Mouse (Mus musculus): ENCODE data around the gene 9330182L06Rik.

Gene 9330182L06Rik

DNA sequence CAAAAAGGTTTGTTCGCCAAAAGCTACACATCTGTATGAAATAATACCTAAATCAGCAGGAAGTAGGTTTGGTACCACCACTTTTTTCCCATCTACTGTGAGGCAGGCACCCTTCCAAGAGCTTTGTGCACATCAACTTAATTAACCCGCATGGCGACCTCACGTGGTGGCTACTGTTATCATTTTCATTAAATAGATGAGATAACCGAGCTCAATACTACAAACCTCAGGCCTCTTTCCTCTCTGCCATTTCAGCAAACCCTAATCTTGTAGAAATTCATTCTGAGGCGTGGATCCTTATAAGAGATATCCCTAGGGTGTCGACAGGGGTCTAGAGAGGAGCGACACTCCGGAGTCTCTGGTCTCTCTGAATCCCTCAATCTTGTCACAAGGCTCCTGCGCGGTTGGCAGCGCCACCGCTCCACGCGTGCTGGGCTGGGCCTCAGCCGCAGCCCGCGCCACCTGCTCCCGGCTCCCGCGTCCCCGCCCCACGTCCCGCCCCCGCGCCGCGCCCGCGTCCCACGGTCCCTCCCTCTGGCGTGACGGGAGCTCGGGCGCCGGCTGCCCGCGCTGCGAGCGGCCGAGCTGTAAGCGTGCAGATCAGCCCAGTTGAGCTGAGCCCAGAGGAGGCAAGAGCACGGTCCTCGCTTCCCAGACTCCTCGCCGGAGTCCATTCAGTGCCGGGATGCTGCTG, at the start of gene 9330182L06Rik:
TSS of gene 9330182L06Rik (plus strand) at position 533 of the 694 bp plus-strand sequence.
- peak; percentile 89 to 91 for DNase-seq

DNA sequence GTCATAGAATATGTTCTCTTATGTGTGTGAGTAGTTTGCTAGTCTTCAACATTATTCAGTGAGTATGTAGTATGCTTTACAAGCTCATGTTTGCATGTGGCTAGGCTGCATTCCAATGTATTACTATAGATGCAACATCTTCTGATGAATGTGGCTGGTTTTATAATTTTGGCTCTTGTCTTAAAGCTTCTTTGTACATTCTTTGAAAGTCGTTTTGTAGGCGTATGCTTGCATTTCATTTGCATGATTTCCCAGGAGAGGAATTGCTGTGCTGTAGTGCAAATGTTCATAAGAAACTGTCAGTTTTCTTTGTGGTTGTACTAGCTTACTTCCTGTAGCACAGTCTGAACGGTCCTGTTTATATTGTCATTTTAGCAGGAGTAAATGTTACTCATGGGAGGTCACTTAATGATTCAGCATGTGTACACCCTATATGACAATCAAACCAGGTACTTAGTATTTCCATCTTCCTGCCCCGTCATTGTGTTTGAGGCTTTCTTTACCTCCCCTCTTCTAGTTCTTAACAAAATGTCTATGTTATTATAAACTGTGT, 38.4 kb upstream of the 9330182L06Rik start:
- no peak for DNase-seq

DNA sequence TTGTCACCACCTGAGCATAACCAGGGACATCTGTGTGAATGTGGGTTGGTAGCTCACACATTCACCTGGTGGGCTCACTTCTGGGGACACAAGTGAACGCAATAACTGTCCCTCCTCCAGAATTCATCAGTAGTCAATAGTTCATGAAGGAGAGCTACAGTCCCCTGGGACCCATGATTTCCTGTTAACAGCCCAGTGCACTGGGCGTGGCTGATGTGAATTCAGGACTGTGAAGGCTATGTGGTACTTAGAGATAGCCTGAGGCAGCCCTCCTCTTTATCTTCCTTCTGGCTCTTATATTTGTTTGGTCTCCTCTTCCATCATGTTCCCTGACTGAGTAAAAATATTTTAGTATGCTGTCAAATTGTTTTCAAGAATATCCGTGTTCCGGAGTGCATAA, 1.6 kb upstream of the 9330182L06Rik start:
- DNase-seq: no peak

DNA sequence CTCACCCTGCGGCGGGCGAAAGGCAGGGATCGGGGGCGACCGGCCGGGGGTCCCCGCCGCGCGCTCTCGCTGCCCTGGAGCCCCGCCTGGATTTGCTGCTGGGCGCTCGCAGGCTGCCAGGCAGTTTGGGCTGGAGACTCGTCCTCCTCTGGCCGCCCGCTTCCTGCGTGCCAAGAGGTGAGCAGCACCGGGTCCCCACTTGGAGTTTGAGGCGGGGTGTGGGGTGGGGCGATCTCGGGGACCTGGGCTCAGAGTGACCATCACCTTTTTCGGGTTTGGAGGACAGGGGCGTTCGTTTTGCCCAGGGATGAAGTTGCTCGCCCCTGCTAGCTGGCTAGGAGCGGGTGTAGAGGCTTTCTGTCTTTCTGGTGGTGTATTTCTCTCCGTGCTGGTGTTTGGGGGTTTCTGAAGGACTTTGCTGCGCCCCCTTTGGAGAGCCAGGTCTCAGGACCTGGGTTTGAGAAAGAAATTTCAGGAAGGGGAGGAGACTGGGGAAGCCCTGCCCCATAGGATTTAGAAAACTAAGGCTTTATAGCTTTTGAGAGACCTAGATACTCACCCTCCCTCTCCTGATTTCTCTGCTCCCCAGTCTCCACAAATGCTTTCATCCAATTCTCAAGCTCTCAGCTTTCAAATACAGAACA, 484 bp downstream of the 9330182L06Rik start:
- no peak for DNase-seq

DNA sequence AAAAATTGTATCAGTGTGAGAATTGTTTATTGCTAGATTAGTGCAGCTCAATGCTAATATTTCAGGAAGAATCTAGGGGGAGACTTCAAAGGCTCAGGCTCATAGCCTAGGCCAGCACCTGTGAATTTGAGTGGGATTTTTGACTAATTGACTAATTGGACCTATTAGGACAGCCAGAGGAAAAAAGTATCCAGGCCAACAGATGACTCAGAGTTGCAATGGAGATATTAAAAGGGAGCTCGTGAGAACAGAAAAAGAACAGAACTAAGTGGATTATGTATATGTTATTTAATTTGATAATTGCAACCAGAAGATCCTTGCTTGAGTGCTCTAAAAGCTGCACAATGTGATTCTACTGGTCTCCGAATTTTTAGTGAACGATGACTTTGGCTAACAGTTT, 3.7 kb downstream of the 9330182L06Rik start:
- DNase-seq: no peak

DNA sequence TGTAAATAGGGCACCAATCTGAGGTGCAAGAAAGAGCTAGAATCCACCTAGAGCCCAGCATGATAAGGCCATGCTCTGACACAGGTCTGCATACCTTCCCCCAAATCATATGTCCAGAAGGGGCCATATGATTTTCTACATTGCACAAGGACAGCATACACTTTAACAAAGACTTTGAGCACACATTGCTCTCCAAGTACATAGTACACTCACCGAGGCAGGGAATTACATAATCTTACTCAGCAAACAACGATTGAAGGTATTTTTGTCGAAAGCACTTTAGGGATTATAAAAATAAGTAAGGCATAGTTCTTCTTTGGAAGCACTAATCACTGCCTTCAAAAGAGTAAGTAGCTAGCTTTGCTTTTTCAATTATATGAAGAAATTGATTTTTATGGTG, 7.1 kb downstream of the 9330182L06Rik start:
- DNase-seq: no peak

DNA sequence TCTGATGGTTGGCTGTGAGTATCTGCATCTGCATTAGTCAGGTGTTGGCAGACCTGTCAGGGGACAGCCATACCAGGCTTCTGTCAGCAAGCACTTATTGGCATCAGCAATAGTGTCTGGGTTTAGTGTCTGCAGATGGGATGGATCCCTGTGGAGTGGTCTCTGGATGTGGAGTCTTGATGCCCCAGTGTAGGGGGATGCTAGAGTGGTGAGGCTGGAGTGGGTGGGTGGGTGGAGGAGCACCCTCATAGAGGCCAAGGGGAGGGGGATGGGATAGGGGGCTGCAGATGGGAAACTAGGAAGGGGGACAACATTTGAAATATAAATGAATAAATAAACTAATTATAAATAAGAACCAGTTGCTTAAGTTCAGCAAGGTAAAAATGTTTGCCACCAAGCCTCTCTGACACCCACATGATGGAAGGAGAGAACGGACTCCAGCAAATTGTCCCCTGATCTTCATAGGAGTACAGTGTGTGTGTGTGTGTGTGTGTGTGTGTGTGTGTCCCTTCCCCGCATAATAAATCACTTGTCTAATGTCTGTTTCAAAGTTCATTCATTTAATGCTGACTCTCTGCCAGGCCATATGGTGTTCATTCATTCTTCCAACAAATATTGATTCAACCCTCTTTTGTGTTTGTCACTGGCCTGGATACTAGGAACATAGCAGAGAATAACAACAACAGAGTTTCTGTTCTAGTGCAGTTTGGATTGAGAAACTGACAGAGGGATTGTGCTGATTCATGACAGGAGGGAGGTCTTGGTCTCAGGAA, 30.0 kb downstream of the 9330182L06Rik start:
- peak; percentile 4 to 18 for DNase-seq

DNA sequence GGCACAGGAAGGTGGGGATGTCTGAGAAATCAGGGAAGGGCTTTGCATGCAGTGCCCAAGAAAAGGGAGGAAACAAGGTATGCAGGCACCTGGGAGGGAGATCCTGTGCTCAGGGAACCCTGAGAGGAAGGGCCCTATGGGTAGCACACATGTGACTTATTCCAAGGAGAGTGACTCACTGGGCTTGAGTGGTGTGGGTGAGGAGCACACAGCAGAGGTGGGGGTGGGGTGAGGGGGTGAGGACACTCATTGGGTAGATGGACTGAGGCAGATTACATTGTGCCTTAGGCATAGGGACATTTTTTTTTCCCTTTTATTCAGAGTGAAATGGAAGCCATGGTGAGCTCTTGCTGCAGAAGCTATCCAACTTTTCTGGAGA, 30.6 kb downstream of the 9330182L06Rik start:
- DNase-seq: no peak

DNA sequence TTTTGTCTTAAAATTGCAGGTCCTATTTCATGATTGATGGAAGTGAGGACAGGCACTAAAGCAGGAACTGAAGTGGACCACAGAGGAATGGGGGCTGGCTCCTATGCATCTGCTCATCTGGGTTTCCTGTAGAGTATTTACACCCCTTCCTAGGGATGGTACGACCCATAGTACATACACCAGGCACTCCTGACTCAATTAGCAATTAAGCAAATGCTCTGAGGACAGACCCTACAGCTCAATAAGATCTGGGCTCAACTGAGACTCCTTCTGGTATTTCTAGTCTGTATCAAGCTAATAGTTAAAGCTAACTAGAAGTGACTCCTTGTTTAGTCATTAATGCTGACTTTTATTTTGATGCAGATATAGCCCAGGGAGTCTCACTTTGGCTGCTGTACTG, 60.9 kb downstream of the 9330182L06Rik start:
- DNase-seq: no peak

DNA sequence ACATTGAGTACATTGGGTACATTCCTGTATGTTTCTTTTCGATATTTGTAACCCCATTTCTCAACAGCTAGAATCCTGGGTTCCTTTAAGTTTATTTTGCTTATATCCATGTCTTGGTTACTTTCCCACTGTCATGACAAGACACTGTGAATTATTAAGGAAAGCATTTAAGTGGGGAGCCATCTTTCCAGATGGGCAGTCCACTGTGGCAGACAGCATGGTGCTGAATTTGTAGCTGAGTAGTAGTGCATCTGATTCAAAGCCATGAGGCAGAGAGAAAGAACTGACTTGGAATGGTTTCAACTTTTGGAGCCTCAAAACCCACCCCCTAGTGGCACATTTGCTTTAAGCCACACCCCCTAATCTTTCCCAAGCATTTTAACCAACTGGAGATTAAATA, 61.6 kb downstream of the 9330182L06Rik start:
- DNase-seq: no peak

DNA sequence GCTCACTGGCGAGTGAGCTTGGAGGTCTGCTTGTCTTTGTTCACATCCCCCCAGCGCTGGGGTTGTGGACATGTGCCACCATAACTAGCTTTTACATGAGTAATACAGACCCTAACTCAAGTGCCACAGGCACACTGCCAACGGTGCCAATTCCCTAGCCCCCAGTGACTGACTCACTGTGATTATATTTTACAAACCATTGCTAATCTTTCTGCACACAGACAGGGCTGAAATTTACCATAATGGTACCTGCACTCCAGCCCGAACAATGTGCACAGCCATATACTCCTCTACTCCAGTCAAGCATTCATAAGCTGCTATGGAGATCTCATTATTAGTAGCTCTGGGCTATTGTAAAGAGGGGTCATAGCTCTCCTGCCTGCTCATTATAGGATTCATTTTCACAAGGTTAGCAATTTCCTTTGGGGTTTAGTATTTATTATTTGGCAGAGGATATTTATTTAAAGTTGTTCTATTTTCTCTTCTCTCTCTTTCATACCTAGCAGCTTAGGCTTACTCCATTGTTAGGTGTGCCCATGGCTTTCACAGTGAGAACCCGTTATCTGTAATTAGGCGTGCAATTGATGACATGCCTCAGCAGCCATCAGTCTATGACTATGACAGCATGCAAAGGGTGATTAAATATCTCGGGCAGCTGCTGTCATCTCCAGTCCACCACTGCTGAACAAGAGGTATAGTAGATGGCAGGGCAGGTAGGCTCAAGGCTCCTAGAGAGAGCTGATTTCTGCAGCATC, 73.0 kb downstream of the 9330182L06Rik start:
- no peak for DNase-seq

DNA sequence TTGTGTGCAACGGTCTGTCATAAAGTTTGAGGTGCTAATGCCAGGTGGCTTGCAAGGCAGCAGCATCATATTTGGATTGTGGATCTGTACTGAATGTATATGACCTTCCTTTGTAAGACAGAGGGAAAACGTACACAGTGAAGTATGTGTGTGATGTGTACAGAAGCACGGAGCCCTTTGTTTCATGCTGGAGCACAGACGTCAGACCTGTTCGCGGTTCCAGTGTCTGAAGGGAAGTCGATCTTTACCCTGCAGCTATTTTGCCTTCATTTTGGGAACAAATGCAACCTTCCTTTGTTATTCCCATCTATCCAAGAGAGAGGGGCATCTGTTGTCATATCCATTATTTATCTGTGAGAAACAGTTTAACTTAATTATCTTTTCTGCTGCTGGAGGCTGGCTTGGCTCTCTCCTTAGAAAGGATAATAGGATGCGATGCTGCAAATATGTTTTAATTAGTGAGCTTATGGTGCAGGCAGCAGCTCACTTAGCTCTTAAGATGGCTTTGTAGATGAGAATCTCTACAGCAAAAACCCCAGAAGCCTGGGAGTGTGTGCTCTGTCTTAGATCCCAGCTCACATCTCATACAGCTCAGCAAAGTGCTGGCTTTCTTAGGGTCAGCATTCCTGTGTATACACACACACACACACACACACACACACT, 73.7 kb downstream of the 9330182L06Rik start:
- no peak for DNase-seq

DNA sequence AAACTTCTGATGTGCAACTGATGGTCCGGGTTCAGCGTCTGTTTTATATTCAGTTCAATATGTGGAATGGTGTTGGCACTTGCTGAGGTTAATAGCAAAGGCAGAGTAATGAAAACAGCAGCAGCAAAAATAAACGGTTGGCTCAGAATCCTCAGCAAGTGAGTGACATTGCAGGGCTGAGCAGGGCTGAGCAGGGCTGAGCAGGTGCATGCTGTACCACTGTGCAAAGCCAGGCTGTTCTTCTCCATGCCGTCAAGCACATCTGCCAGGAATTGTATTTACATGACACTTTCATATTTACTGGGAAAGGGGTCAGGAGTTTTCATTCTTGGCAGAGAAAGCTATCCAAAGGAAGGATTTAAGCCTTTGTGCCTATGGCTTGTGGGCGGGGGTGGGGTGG, 78.7 kb downstream of the 9330182L06Rik start:
- DNase-seq: peak in 1 of 2 experiments; percentile 10

DNA sequence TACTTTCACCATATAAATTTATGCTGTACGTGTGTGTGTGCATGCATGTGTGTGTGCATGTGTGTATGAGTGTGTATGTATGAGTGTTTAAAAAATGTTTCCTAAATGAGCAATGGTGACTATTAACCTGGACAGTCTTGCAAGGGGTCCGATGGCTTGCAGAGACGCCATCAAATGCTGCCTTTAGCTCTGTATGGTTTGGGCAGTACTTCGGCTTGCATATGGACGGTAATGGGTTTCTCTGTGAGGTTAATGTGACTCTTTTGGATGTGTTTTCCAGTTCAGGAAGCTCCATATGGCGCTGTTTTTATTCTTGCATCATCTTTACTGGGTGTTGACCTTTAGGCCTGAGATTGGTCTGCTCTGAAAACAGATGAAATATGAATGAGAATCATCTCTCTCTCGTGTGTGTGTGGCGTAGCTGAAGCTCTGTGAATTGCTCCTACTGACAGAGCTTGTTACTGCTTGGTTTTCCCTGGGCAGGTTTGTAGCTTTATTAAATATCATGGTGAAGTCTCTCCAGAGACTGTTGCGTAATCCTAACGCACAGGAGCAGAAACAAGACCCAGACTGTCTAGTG, 79.2 kb downstream of the 9330182L06Rik start:
- DNase-seq: peak in 1 of 2 experiments; percentile 36

DNA sequence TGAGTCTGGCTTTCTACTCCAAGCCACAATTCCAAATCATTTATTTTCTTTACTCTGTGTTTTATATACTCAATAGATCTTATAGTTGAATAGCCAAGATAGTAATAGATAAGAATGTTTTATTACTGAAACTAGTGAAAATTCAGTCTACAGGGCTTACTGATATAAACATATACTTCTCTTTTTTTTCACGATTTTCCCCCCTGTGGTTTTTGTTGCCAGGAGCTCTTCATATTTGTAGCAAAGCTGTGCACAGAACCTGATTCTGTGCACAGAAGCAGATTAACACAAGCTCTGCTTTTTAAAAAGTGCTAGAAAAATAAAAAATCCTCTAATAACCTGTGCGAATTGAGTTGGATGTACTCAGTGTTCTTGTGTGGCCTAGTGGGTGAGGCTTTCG, 79.7 kb downstream of the 9330182L06Rik start:
- DNase-seq: no peak

DNA sequence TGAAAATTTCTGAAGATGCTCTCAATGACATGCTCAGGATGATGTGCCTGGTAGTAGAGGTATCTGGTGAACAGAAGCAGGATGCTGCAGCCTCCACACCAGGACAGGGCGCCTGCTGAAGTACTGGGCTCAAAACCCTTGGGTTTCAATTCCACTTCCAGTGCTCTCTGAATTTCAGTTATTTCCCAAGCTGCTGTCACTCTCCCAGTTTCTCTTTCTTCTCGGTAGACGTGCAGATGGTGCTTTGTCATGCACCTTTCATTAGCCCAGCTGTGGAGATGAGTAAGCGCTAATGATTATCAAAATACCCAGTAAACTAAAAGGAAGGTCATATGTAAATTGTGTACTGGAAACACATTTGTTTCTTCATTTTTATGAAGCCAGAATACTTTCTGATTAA, 80.6 kb downstream of the 9330182L06Rik start:
- DNase-seq: no peak

DNA sequence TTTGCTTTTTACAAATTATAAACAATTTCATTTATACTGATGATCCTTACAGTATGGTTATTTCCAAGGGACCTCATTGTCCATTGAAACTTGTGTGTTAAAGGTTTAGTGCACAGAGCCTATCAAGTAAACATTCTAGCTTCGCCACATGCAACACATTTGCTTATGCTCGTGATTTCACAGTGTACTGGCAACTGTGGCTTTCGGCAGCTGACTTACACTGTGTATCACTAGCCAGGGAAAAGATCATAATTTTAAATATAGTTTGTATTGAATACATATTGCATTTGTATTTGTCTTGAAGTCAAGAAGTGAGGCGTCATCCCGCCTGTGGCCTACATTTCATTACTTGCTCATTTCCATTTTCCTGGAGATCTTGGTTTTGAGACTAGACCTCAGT, 86.2 kb downstream of the 9330182L06Rik start:
- no peak for DNase-seq

DNA sequence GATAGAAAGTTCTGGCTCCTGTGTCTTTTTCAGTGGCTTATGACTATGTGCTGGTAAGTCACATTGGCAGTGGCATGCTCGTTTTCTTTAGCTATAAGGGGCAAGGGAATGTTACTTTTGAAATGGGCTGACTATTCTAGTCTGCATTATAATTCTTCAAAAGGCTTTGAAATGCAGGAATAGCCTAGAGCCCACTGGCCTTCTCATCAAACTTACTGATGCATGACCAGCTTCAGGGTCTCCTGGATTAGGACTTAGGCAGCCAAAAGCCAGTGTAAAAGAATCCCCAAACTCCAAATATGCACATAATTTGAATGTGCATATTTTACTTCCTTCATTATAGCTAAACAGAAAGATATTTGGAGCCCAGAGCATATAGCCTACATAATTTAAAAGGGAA, 86.7 kb downstream of the 9330182L06Rik start:
- DNase-seq: no peak

DNA sequence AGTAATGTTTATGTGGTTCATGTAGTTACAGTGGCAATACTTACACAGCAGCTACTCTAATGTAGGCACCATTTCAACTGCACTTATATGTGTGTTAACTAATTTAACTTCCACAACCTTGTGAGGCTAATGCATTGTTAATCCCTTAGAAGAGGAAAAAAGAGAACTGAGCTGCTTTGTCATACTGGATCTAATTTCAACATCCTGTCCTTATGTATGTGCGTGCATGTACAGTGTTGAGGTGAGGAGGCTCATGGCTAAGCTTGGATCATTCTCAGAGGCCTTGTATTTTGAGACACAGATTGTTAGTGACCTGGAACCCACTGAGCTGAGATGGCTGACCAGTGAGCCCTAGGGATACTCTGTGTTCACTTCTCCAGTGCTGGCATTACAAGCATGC, 88.3 kb downstream of the 9330182L06Rik start:
- DNase-seq: no peak

DNA sequence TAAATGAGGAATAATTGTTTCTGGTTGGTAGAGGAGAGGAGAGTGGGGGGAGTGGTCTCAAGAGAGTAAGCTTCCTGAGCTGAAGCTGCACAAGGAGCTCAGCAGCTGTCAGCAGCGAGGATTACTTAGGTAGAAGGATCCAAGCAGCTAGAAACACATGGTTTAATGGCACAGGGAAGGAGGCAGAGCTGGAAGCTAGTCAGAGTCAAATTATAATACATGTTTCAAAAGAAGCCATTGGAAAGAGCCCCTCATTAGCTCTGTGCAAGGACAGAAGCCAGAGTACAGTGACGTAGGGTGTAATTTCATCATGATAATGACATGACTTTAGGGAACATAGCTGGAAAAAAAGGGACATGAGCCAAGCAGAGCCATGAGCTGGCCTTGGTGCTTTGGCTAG, 92.2 kb downstream of the 9330182L06Rik start:
- DNase-seq: no peak

DNA sequence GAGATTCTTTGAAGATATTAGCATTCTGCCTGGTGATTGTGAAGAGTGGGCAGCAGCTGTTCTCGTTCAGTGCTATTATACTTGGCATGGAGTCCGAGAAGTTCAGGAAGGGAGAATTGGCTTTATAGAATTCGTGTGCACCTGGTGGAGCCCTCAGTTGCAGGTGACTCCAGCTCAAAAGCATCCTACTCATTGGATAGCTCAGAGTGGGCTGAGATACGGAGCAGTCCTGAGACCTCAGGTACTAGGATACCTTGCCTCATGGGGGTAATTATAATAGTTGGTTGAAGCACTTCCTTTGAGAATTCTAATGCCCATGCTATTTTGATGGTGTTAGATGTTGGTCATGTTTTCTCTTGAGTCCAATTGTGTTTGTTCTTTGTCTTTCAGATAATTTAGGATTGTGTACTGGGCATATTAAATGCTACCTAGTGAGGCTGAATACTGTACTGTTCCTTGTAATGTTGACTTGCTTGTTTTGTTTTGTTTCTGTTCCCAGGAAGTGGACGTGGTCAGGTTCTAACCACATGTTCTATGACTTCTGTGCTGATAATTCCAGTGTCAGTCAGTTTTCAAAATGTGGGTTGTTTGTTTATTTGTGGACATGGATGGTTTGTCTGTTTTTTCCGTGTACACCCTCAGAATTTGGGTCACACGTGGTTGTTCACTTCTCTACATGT, 96.2 kb downstream of the 9330182L06Rik start:
- no peak for DNase-seq

Data from cerebellum, postnatal 14 days (tissue).